Mouse (Mus musculus) hindbrain, embryonic 11.5 days (tissue): Measurements from ENCODE around the gene Supt5. TPM values are rescaled to one million over a fixed set of nuclear protein-coding genes. Genes with fewer than 3 reads are reported as not detected.

Experiments
- ATAC-seq: fragments of 200-750 bp; cut with Nextera tagmentation; 2 replicates; pipeline ENCODE4 v1.8.0; 2017; ENCODE audit warnings: mild to moderate bottlenecking, moderate TSS enrichment, moderate library complexity; ENCODE audit not compliant: low FRiP score
- DNase-seq: peaks from one replicate; pipeline ENCODE4 v3.0.0-alpha.2; 2015; ENCODE audit warnings: low spot score
- H3K27ac ChIP-seq: fragments of 300-500 bp; sonication (generic); 2 replicates; pipeline ENCODE4 v1.5.1; 2014; ENCODE audit warnings: mild to moderate bottlenecking, low read depth, low read length
- H3K27me3 ChIP-seq: fragments of 300-500 bp; sonication (generic); 2 replicates; pipeline ENCODE4 v1.6.1; 2014; ENCODE audit warnings: mild to moderate bottlenecking, low read length, moderate library complexity, mixed read lengths; ENCODE audit not compliant: control insufficient read depth, insufficient read depth
- H3K36me3 ChIP-seq: fragments of 300-500 bp; sonication (generic); 2 replicates; pipeline ENCODE4 v1.6.1; 2014; ENCODE audit warnings: mild to moderate bottlenecking, low read length, moderate library complexity, mixed read lengths; ENCODE audit not compliant: control insufficient read depth, insufficient read depth
- H3K4me1 ChIP-seq: fragments of 300-500 bp; sonication (generic); replicated peaks from 2 replicates; pipeline ENCODE4 v1.6.1; 2014; ENCODE audit warnings: low read length, mixed read lengths; ENCODE audit not compliant: control insufficient read depth, insufficient read depth
- H3K4me2 ChIP-seq: fragments of 300-500 bp; sonication (generic); replicated peaks from 2 replicates; pipeline ENCODE4 v1.6.1; 2014; ENCODE audit warnings: mild to moderate bottlenecking, low read depth, low read length
- H3K4me3 ChIP-seq: fragments of 300-500 bp; sonication (generic); 2 replicates; pipeline ENCODE4 v1.5.1; 2014; ENCODE audit warnings: low read depth, low read length
- H3K9ac ChIP-seq: fragments of 300-500 bp; sonication (generic); 2 replicates; pipeline ENCODE4 v1.6.1; 2014; ENCODE audit warnings: low read depth, low read length
- H3K9me3 ChIP-seq: fragments of 300-500 bp; sonication (generic); 2 replicates; pipeline ENCODE4 v1.6.1; 2016; ENCODE audit warnings: low read length; ENCODE audit not compliant: control insufficient read depth
- WGBS: fragments of 180-500 bp; shearing (Covaris S2); extraction: QIAGEN DNeasy Blood & Tissue Kit; methylation state at CpG from one replicate; pipeline ENCODE4 v1.1.7; 2014; 5-methylcytosine and 5-hydroxymethylcytosine counted together
- polyA plus RNA-seq: library from polyadenylated mRNA; unstranded; fragments of >200 nt; fragmentation: Nextera tagmentation; extraction: Ambion mirVana; gene quantifications from 2 replicates; pipeline ENCODE4 v1.2.1, GENCODE M21; 2014

The Supt5 gene
- polyA plus RNA-seq, 1 experiment from 2014 or later, result 68.0 TPM

DNA sequence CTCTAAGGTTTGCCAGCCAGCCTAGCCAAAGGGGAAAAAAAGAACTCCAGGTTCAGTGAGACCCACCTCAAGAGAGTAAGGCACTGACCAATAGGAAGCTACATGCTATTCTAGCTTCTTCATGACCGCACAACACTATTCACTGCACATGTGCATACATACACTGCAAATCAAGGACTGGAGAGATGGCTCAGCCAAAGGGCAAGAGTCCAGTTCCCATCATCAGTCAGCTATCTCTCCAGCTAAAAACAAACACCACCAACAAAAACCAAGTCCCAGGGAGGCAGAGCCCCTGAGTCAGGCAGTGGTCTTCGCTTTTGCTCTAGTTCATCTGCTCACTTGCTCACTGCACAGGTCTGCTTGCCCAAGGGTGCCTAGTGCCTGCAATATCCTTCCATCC is 10.3 kb downstream of the Supt5 start:
- no peak for DNase-seq
- Histone ChIP-seq H3K9me3 (no peaks in the 10 kb centered on the region), H3K9ac (no peak overlapping the region), H3K36me3 (peaks cover 22% of the 10 kb centered on the region), H3K4me3 (no peak overlapping the region), H3K4me2 (no peak overlapping the region), H3K4me1 (no peaks in the 10 kb centered on the region), H3K27ac (no peak overlapping the region), H3K27me3 (no peaks in the 10 kb centered on the region)
- ATAC-seq, result no peak
- WGBS, result 100% methylated on average over 2 of the region's 2 CpGs

DNA sequence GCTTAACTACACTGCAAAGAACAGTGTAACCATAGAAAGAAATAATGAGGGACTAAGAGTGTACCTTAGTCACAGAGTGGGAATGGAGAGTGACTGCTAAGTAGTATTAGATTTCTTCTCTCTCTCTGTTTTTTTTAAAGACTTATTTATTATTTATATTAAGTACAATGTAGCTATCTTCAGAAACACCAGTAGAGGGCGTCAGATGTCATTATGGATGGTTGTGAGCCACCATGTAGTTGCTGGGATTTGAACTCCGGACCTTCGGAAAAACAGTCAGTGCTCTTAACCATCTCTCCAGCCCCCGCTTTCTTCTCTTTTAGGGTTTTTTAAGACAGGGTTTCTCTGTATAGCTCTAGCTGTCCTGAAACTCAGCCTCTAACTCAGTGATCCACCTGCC is 12.1 kb downstream of the Supt5 start:
- no peak overlapping the region for H3K9ac ChIP-seq
- peaks cover 32% of the 10 kb centered on the region for H3K36me3 ChIP-seq
- no peaks in the 10 kb centered on the region for H3K4me1 ChIP-seq
- 83% methylated on average over 4 of the region's 4 CpGs for WGBS
- no peak overlapping the region for H3K4me2 ChIP-seq
- ATAC-seq (no peak), DNase-seq (no peak)
- H3K27ac ChIP-seq, result no peak overlapping the region
- no peak overlapping the region for H3K4me3 ChIP-seq
- H3K9me3 ChIP-seq, result no peaks in the 10 kb centered on the region
- H3K27me3 ChIP-seq, result no peaks in the 10 kb centered on the region

DNA sequence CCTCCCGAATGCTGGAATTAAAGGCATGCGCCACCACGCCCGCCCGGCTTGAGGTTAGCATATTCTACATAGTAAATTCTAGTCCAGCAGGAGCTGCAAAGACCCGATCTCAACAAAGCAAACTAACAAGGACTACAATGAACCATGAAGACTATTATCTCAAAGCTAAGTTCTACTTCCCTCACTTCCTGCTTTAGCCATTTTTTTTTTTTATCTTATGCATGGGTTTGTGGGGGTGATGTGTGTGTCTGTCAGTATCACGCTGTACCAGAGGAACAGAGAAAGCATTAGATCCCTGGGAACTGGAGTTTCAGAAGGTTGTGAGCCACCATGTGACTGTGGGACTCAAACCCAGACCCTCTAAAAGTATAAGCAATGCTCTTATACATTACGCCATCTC is 13.3 kb downstream of the Supt5 start:
- Histone ChIP-seq H3K9me3 (no peaks in the 10 kb centered on the region), H3K36me3 (peaks cover 33% of the 10 kb centered on the region), H3K27ac (no peak overlapping the region), H3K9ac (no peak overlapping the region), H3K4me2 (no peak overlapping the region), H3K27me3 (no peaks in the 10 kb centered on the region), H3K4me3 (no peak overlapping the region), H3K4me1 (no peaks in the 10 kb centered on the region)
- DNase-seq (no peak), ATAC-seq (no peak)
- 96% methylated on average over 8 of the region's 8 CpGs for WGBS

DNA sequence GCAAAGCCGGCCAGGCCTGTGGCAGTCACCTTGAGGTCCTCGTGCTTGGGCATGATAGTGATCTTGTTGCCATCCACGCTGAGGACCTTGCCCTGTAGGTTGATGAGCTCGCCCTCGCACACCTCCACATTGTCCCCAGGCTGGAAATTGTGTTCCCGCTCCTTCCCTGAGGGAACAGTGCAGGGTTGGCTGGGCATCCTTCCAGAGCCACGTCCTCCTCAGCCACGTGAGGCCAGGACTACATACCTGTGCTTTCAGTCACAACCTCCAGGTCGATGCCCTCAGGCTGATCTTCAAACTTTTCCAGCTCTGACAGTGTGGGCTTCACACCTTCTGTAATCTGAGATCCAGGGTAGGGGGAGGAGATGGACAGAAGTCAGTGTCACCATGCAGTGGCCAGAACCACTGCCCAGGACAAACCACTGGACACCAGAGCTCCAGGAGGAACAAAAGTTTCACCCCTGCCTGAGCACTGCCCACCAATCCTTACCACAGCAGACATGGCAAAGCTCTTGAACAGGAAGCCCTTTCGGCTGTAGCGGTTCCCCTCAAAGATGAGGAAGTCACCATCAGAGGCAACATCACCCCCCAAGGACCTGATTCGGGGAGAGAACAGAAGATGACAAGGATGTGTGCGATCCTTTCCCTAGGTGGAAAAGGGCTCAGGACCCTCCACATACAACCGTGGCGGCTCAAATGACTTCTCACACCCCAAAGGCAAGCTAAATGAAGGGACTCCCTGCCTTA is 16.4 kb downstream of the Supt5 start:
- DNase-seq (no peak), ATAC-seq (no peak)
- no peak overlapping the region for H3K9ac ChIP-seq
- H3K27ac ChIP-seq, result no peak overlapping the region
- H3K4me3 ChIP-seq, result no peak overlapping the region
- no peaks in the 10 kb centered on the region for H3K9me3 ChIP-seq
- no peaks in the 10 kb centered on the region for H3K4me1 ChIP-seq
- H3K36me3 ChIP-seq, result peaks cover 46% of the 10 kb centered on the region
- no peak overlapping the region for H3K4me2 ChIP-seq
- WGBS, result 92% methylated on average over 15 of the region's 15 CpGs
- H3K27me3 ChIP-seq, result no peaks in the 10 kb centered on the region

DNA sequence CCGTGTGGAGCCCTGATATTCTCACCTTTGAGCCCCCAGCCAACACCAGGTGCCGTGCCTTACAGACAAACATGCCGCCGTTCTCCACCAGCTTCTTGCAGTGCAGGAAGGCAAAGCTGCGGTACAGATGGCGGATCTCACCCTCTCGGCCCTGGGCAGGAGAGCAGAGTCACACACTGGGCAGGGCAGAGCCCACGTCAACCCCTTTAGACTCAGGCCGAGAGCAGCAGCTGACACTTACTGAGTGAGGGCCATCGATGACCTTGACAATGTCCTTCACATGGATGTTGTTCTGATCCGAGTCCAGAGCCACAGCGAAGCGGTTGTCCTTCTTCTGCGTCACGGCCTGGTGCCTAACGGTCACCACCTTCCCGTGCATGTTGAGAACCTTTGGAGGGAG is 19.8 kb downstream of the Supt5 start:
- Histone ChIP-seq H3K27me3 (no peaks in the 10 kb centered on the region), H3K9ac (no peak overlapping the region), H3K4me2 (no peak overlapping the region), H3K27ac (no peak overlapping the region), H3K4me3 (no peak overlapping the region), H3K9me3 (no peaks in the 10 kb centered on the region), H3K36me3 (peaks cover 46% of the 10 kb centered on the region), H3K4me1 (no peaks in the 10 kb centered on the region)
- 94% methylated on average over 17 of the region's 17 CpGs for WGBS
- DNase-seq (no peak), ATAC-seq (no peak)

DNA sequence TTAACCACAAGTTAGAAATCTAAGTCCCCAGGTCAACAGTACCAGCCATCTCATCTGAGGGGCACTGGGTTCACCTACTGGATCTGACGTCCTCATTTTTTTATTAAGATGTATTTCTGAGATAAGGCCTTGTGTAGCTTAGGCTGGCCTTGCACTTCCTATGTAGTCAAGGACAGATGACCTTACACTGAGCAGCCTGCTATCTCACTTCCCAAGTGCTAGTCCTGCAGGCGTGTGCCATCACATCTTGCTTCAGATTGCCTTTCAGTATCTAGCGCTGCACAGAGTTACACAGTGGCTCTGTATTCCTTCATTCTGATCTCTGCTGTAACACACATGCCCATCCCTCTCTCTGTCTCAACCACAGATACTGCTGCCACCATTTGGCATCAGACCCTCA is 20.5 kb downstream of the Supt5 start:
- H3K4me2 ChIP-seq, result no peak overlapping the region
- no peak overlapping the region for H3K4me3 ChIP-seq
- no peaks in the 10 kb centered on the region for H3K9me3 ChIP-seq
- no peak overlapping the region for H3K27ac ChIP-seq
- no peaks in the 10 kb centered on the region for H3K4me1 ChIP-seq
- DNase-seq (no peak), ATAC-seq (no peak)
- no peaks in the 10 kb centered on the region for H3K27me3 ChIP-seq
- peaks cover 41% of the 10 kb centered on the region for H3K36me3 ChIP-seq
- WGBS, result 93% methylated on average over 3 of the region's 3 CpGs
- no peak overlapping the region for H3K9ac ChIP-seq

DNA sequence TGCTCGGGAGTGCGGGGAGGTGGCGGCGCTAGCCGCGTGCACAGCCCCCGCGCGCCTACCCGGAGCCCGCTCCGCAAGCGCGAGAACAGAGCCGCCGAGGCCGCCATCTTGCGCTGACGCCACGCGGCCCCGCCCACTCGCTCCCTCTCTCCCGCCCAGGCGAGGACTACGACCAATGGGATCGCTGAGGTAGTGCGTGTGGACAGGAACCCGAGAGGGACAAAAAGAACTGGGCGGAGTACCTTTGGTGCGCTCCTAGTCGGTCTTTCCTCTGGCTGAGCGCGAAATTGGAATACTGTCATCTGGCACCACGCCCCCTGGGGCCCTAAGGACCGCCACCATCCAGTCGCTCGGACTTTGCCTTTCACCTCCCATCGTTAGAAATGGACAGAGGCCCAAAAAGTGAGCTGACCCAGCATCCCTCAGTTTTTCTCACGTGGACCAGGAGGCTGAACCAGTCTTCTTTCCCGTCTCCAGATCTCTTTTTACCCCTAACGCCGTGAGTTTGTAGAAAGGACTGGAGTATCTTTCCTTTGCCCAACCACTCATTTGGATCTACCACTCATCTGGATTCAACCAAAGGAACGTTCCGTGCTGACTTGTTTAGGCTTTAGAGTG is 26.5 kb downstream of the Supt5 start, which contains the start of gene Timm50:
TSS of gene Timm50 (minus strand) at position 147 of the 618 bp plus-strand sequence.
- Histone ChIP-seq H3K36me3 (peaks cover 10% of the 10 kb centered on the region), H3K9ac (peak within 1 kb of the TSS; percentile 65), H3K9me3 (no peaks in the 10 kb centered on the region), H3K27ac (peak within 1 kb of the TSS; percentile 49), H3K4me2 (peak within 1 kb of the TSS; percentile 85), H3K27me3 (no peaks in the 10 kb centered on the region), H3K4me1 (0 out of 2 replicates have a peak, but pooled peaks cover 2% of the 10 kb centered on the region), H3K4me3 (peak within 1 kb of the TSS; percentile 64)
- peak; percentile 94 for ATAC-seq
- DNase-seq, result peak; percentile 97
- 2% methylated on average over 38 of the region's 45 CpGs for WGBS

DNA sequence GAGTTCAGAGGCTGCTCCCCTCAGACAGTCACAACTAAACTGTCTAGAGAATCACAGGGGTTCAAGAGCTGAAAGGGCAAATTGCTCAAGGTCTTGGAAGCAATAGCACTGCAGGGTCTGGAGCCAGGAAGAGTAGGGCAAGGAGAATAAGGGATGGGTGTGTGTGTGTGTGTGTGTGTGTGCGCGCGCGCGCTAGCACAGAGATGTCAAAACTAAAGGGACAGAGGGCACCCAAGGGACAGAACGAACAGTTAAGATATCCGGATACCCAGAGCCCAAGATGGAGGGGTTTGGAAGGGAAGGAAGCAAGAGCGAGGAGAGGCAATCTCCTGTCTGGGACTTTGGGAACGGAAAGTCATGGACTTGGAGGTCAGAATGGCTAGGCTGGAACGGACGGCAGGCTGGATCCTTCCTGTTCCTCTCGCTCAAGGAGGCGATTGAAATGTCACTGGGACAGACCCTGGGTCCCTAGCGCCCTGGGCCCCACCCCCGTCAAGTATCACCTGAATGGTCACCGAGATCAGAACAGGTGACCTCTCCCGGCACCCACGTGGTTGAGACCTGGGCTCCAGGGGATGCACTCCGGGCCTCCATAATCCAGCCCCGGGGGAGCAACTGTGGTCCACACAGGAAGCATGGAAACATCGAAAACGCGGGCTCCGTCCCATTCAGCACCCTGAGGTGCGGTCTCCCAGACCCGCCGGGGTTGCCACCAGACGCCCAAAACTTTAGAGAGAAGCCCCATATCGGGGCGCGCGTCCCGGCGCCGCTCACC is 27.2 kb downstream of the Supt5 start:
- Histone ChIP-seq H3K36me3 (peaks cover 5% of the 10 kb centered on the region), H3K27ac (peak overlapping the region; percentile 49)
- peak; percentile 68 for ATAC-seq

More for the DNA sequence above, 27.2 kb downstream of the Supt5 start:
- peak; percentile 34 for DNase-seq
- 6% methylated on average over 35 of the region's 35 CpGs for WGBS
- 0 out of 2 replicates have a peak, but pooled peaks cover 2% of the 10 kb centered on the region for H3K4me1 ChIP-seq
- peak overlapping the region; percentile 65 for H3K9ac ChIP-seq
- no peaks in the 10 kb centered on the region for H3K27me3 ChIP-seq
- H3K4me2 ChIP-seq, result peak overlapping the region; percentile 85
- no peaks in the 10 kb centered on the region for H3K9me3 ChIP-seq
- H3K4me3 ChIP-seq, result peak overlapping the region; percentile 64
